Mouse (Mus musculus) testis, adult 2 months (tissue): ENCODE measurements around the gene Pnpo.

Experiments
- CTCF ChIP-seq: fragments of 200-500 bp; IDR thresholded peaks from 2 replicates; pipeline ENCODE4 v1.5.1; 2012; ENCODE audit warnings: low read depth, mild to moderate bottlenecking, inconsistent platforms, low read length, moderate library complexity; ENCODE audit not compliant: control insufficient read depth, insufficient read depth, insufficient replicate concordance
- POLR2A ChIP-seq: fragments of 200-500 bp; IDR thresholded peaks from 2 replicates; pipeline ENCODE4 v1.6.1; 2012; ENCODE audit warnings: low read depth, mild to moderate bottlenecking, inconsistent platforms, low read length, moderate library complexity; ENCODE audit not compliant: control insufficient read depth

DNA sequence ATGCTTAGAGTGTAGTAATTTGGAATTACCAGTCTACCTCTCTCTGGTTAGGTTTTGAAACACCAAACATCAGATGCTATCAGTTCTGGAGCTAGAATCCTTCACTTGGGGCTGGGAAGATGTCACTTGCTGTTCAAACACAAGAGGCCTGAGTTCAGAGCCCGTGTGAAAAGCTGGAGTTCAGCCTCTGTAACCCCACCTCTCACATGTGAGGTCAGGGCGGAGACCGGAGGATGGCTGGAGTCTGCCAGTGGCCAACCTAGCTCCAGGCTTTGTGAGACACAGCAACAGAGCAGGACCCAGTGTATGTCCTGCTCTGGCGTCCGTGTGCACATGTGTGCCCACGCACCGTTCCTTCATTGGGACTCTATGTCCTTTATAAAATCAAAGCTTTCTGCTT is 35.5 kb upstream of the Pnpo start:
- TF ChIP-seq POLR2A (no peak), CTCF (no peak)
